In genomic region chr5:150906053-150907040, GRCm38 (mm10) we compare ENCODE assay signal across 9 mouse cellular contexts. TPM values are rescaled to one million over a fixed set of nuclear protein-coding genes. Genes with fewer than 3 reads are reported as not detected.
DNase-seq lines count a peak whose midpoint lies in the region; TF ChIP-seq lines count a peak whose summit lies in the region.
"Had no signal": no experiment of that assay in that cellular context is flagged by ENCODE, and none has a peak within 500 bp of the region (broad histone marks: within the 10 kb centered on the region; RNA-seq: fewer than 3 reads in every experiment).

No protein-coding gene starts in this region.

- TF ChIP-seq POLR2A in heart, adult 2 months (IDR thresholded peaks at IDR 0.05; ENCODE audit: insufficient read depth, low read depth, low read length), result no peak

- no peaks in the 10 kb centered on the region for H3K79me2 ChIP-seq in heart, adult 2 months (replicated peaks; ENCODE audit: control insufficient read depth, insufficient read depth, low read length)

- peak; percentile 67 to 71 for DNase-seq in cerebellum, postnatal 10 days
- no peak for DNase-seq in cerebellum, adult 8-10 months
- peak; percentile 45 for DNase-seq in hindbrain, embryonic 10.5 days (ENCODE audit: low spot score)
- peak; percentile 75 to 88 for DNase-seq in left cerebral cortex, postnatal 25 days (ENCODE audit: low spot score in 2 of 2)
- DNase-seq in right cerebral cortex, postnatal 14 days, result peak; percentile 23
- no peak for DNase-seq in heart, adult 2 months
- DNase-seq in adipocyte (ENCODE audit: low spot score), result no peak
- no peak for DNase-seq in ovary, postnatal 36 days (ENCODE audit: low spot score)

- H3K9me3 ChIP-seq in hindbrain, embryonic 10.5 days, result 0 out of 2 replicates have a peak, but pooled peaks cover 5% of the 10 kb centered on the region

- H3K4me1 ChIP-seq in hindbrain, embryonic 10.5 days (replicated peaks), result peaks cover 18% of the 10 kb centered on the region
- H3K4me1 ChIP-seq in heart, adult 2 months (ENCODE audit: control insufficient read depth, insufficient read depth, low read length), result no peaks in the 10 kb centered on the region

- no peak overlapping the region for H3K4me3 ChIP-seq in hindbrain, embryonic 10.5 days
- H3K4me3 ChIP-seq in heart, adult 2 months, result no peak overlapping the region

- TF ChIP-seq CTCF in heart, adult 2 months (IDR thresholded peaks at IDR 0.05), result no peak

- intact Hi-C loops in left cerebral cortex, postnatal 25 days (cut with DNase I), result no loop called here
- intact Hi-C loops in heart, adult 2 months (cut with DNase I), result no loop called here

- TF ChIP-seq EP300 in heart, adult 2 months (IDR thresholded peaks at IDR 0.05; ENCODE audit: insufficient read depth, low read depth, low read length), result no peak

- no peaks in the 10 kb centered on the region for H3K36me3 ChIP-seq in hindbrain, embryonic 10.5 days
- no peaks in the 10 kb centered on the region for H3K36me3 ChIP-seq in heart, adult 2 months (ENCODE audit: control insufficient read depth, insufficient read depth, low read length)

- H3K27me3 ChIP-seq in hindbrain, embryonic 10.5 days (ENCODE audit: insufficient read depth, poor library complexity, severe bottlenecking), result no peaks in the 10 kb centered on the region
- no peaks in the 10 kb centered on the region for H3K27me3 ChIP-seq in heart, adult 2 months (ENCODE audit: control insufficient read depth, insufficient read depth, low read length)

- H3K9ac ChIP-seq in heart, adult 2 months (ENCODE audit: low read depth, low read length), result no peak overlapping the region

- H3K27ac ChIP-seq in hindbrain, embryonic 10.5 days, result peak overlapping the region; percentile 78
- no peak overlapping the region for H3K27ac ChIP-seq in heart, adult 2 months
- H3K27ac ChIP-seq: kidney, postnatal 0 days had no signal

- 23% methylated on average over 9 of the region's 9 CpGs for WGBS in hindbrain, embryonic 10.5 days
- 23% methylated on average over 9 of the region's 9 CpGs for WGBS in heart, adult 2 months

RNA-seq across cellular contexts. Expression of gene Kl, which starts 46.1 kb away (rescaled TPM):
- not detected in 2 replicates for polyA plus RNA-seq in hindbrain, embryonic 10.5 days (2016; fragmentation: Nextera tagmentation; extraction: Ambion mirVana)
- total RNA-seq in left cerebral cortex, postnatal 25 days (2021), result 1 to 10 TPM; 3.2 to 5.6 TPM
- total RNA-seq in heart, adult 2 months (2021), result under 1 TPM; 0.03 to 0.07 TPM
- polyA plus RNA-seq in heart, adult 2 months (2012; rRNA removed), result 0.06 TPM in 1 of 2 replicates, not detected in the other

Comparison
In these comparisons a context has a peak if more than half of its experiments do, and no peak if none do; other contexts are left out.
1. DNase-seq: peak in cerebellum, postnatal 10 days (2 of 2), hindbrain, embryonic 10.5 days (single experiment), left cerebral cortex, postnatal 25 days (2 of 2) and right cerebral cortex, postnatal 14 days (single experiment); none in cerebellum, adult 8-10 months (single experiment), heart, adult 2 months (0 of 2), adipocyte (single experiment) and ovary, postnatal 36 days (single experiment).